Mouse (Mus musculus): ENCODE measurements around the gene Traf2. TPM values are rescaled to one million over a fixed set of nuclear protein-coding genes. Genes with fewer than 3 reads are reported as not detected.

Gene Traf2
- total and polyA plus RNA-seq, 2 experiments from 2014 or later = 9.2 to 9.6 TPM

- 0 out of 2 replicates have a peak overlapping the region, but pooled peaks have one; percentile 6 for H3K9ac ChIP-seq
- H3K27me3 ChIP-seq (ENCODE audit: insufficient read depth, low read length) = peaks cover 40% of the 10 kb centered on the region
- H3K4me1 ChIP-seq (ENCODE audit: insufficient read depth) = peaks cover 24% of the 10 kb centered on the region
- peaks cover 40% of the 10 kb centered on the region for H3K36me3 ChIP-seq (ENCODE audit: insufficient read depth)
- peak overlapping the region; percentile 1 for H3K4me2 ChIP-seq (ENCODE audit: low read depth)
- 13% methylated on average over 27 of the region's 27 CpGs for WGBS
- no peak overlapping the region for H3K27ac ChIP-seq (ENCODE audit: low read depth, low read length)
- no peaks in the 10 kb centered on the region for H3K9me3 ChIP-seq (ENCODE audit: low read length)
- no peak for ATAC-seq
- peak; percentile 71 for TF ChIP-seq CTCF (IDR thresholded peaks at IDR 0.05; ENCODE audit: low read depth)
- peak; percentile 70 for DNase-seq
- 0 out of 2 replicates have a peak overlapping the region, but pooled peaks have one; percentile 9 for H3K4me3 ChIP-seq (ENCODE audit: low read depth, low read length)
Measured at GRCm38 (mm10) chr2:25579737-25580460, 33.2 kb upstream of the Traf2 start.

- H3K4me3 ChIP-seq (ENCODE audit: low read depth, low read length) = 0 out of 2 replicates have a peak overlapping the region, but pooled peaks have one; percentile 9
- H3K36me3 ChIP-seq (ENCODE audit: insufficient read depth) = peaks cover 32% of the 10 kb centered on the region; the same call in 1 of the 2 replicates
- peak overlapping the region; percentile 1; the same call in 1 of the 2 replicates for H3K4me2 ChIP-seq (ENCODE audit: low read depth)
- no peak overlapping the region for H3K27ac ChIP-seq (ENCODE audit: low read depth, low read length)
- WGBS = 11% methylated on average over 77 of the region's 77 CpGs
- H3K9ac ChIP-seq = 0 out of 2 replicates have a peak overlapping the region, but pooled peaks have one; percentile 6
- TF ChIP-seq CTCF (IDR thresholded peaks at IDR 0.05; ENCODE audit: low read depth) = no peak
- DNase-seq (peak; percentile 15), ATAC-seq (no peak)
- peaks cover 40% of the 10 kb centered on the region for H3K27me3 ChIP-seq (ENCODE audit: insufficient read depth, low read length)
- H3K9me3 ChIP-seq (ENCODE audit: low read length) = no peaks in the 10 kb centered on the region
- H3K4me1 ChIP-seq (ENCODE audit: insufficient read depth) = peaks cover 25% of the 10 kb centered on the region
Measured at GRCm38 (mm10) chr2:25578796-25579736, 32.3 kb upstream of the Traf2 start.

- H3K36me3 ChIP-seq (ENCODE audit: insufficient read depth) = peaks cover 25% of the 10 kb centered on the region; the same call in 1 of the 2 replicates
- ATAC-seq (no peak), DNase-seq (peak; percentile 30)
- TF ChIP-seq CTCF (IDR thresholded peaks at IDR 0.05; ENCODE audit: low read depth) = peak; percentile 37; the same call in 1 of the 2 replicates
- peak overlapping the region; percentile 14 for H3K4me2 ChIP-seq (ENCODE audit: low read depth)
- no peaks in the 10 kb centered on the region for H3K9me3 ChIP-seq (ENCODE audit: low read length)
- peaks cover 40% of the 10 kb centered on the region for H3K27me3 ChIP-seq (ENCODE audit: insufficient read depth, low read length)
- H3K4me1 ChIP-seq (ENCODE audit: insufficient read depth) = peaks cover 34% of the 10 kb centered on the region
- H3K27ac ChIP-seq (ENCODE audit: low read depth, low read length) = no peak overlapping the region
- H3K9ac ChIP-seq = no peak overlapping the region
- H3K4me3 ChIP-seq (ENCODE audit: low read depth, low read length) = peak overlapping the region; percentile 21; the same call in 1 of the 2 replicates
- 13% methylated on average over 75 of the region's 75 CpGs for WGBS
Measured at GRCm38 (mm10) chr2:25577951-25578795, 31.4 kb upstream of the Traf2 start.

GRCm38 (mm10) chr2:25576965-25577891 is 30.5 kb upstream of the Traf2 start:
- Histone ChIP-seq H3K27ac (ENCODE audit: low read depth, low read length) (no peak overlapping the region), H3K4me3 (ENCODE audit: low read depth, low read length) (peak overlapping the region; percentile 21; the same call in 1 of the 2 replicates), H3K27me3 (ENCODE audit: insufficient read depth, low read length) (peaks cover 40% of the 10 kb centered on the region), H3K4me2 (ENCODE audit: low read depth) (peak overlapping the region; percentile 14), H3K9ac (0 out of 2 replicates have a peak overlapping the region, but pooled peaks have one; percentile 0), H3K9me3 (ENCODE audit: low read length) (no peaks in the 10 kb centered on the region), H3K36me3 (ENCODE audit: insufficient read depth) (peaks cover 24% of the 10 kb centered on the region; the same call in 1 of the 2 replicates), H3K4me1 (ENCODE audit: insufficient read depth) (peaks cover 27% of the 10 kb centered on the region)
- WGBS = 19% methylated on average over 92 of the region's 92 CpGs
- ATAC-seq (no peak), DNase-seq (peak; percentile 57)
- no peak for TF ChIP-seq CTCF (IDR thresholded peaks at IDR 0.05; ENCODE audit: low read depth)

- no peak overlapping the region for H3K27ac ChIP-seq (ENCODE audit: low read depth, low read length)
- peaks cover 40% of the 10 kb centered on the region for H3K27me3 ChIP-seq (ENCODE audit: insufficient read depth, low read length)
- WGBS = 73% methylated on average over 16 of the region's 16 CpGs
- TF ChIP-seq CTCF (IDR thresholded peaks at IDR 0.05; ENCODE audit: low read depth) = no peak
- H3K9ac ChIP-seq = no peak overlapping the region
- peak overlapping the region; percentile 94; the same call in 1 of the 2 replicates for H3K4me2 ChIP-seq (ENCODE audit: low read depth)
- no peaks in the 10 kb centered on the region for H3K9me3 ChIP-seq (ENCODE audit: low read length)
- ATAC-seq (no peak), DNase-seq (no peak)
- H3K36me3 ChIP-seq (ENCODE audit: insufficient read depth) = peaks cover 24% of the 10 kb centered on the region; the same call in 1 of the 2 replicates
- H3K4me3 ChIP-seq (ENCODE audit: low read depth, low read length) = no peak overlapping the region
- H3K4me1 ChIP-seq (ENCODE audit: insufficient read depth) = peaks cover 22% of the 10 kb centered on the region
Measured at GRCm38 (mm10) chr2:25576028-25576850, 29.5 kb upstream of the Traf2 start.
